19 mouse cellular contexts compared by ENCODE assay signal in the genomic region with DNA sequence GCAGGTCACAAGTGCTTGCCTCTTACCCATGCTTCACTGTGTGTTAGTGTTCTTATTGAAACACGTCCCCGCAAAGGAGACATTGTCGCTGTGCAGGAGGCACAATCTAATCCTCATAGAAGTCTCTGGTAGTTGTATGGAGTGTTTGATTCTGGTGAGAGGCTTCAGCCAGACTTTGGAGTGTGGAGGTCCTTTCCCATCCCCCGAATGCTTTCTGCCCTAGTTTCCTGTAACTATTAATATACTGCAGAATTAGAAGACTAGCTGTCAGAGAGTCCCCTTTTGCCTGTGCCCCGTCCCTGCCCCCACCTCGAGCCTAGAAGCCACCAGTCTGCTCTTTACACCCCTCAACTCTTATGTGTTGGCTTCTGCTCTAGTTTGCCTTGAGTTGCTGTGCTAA. TPM values are rescaled to one million over a fixed set of nuclear protein-coding genes. Genes with fewer than 3 reads are reported as not detected.
"Had no signal": no experiment of that assay in that cellular context is flagged by ENCODE, and none has a peak within 500 bp of the region (broad histone marks: within the 10 kb centered on the region; RNA-seq: fewer than 3 reads in every experiment).

No protein-coding gene starts in this region.

- H3K27ac ChIP-seq: lung, embryonic 15.5 days; macrophage; midbrain, embryonic 13.5 days; midbrain, embryonic 15.5 days; neural tube, embryonic 12.5 days; stomach, embryonic 15.5 days; stomach, postnatal 0 days had no signal

- DNase-seq: lung, adult 2 months; lung, postnatal 14 days; lung, postnatal 36 days; right cerebral cortex, postnatal 14 days; thymus, adult 2 months; thymus, postnatal 25 days; thymus, postnatal 4 days had no signal

- H3K27me3 ChIP-seq: lung, embryonic 15.5 days; megakaryocyte, embryonic 14.5 days; midbrain, embryonic 13.5 days; midbrain, embryonic 15.5 days; neural tube, embryonic 12.5 days; stomach, embryonic 15.5 days had no signal

- H3K4me3 ChIP-seq: lung, embryonic 15.5 days; megakaryocyte, embryonic 14.5 days; midbrain, embryonic 13.5 days; midbrain, embryonic 15.5 days; neural tube, embryonic 12.5 days; stomach, embryonic 15.5 days had no signal

- H3K36me3 ChIP-seq: lung, embryonic 15.5 days; midbrain, embryonic 15.5 days; stomach, embryonic 15.5 days had no signal

- H3K9me3 ChIP-seq: lung, embryonic 15.5 days; midbrain, embryonic 13.5 days; midbrain, embryonic 15.5 days; neural tube, embryonic 12.5 days; stomach, embryonic 15.5 days had no signal

- ATAC-seq: lung, postnatal 0 days; midbrain, embryonic 13.5 days; midbrain, embryonic 15.5 days had no signal

- H3K4me2 ChIP-seq: lung, embryonic 15.5 days; midbrain, embryonic 11.5 days; midbrain, embryonic 13.5 days; midbrain, embryonic 15.5 days; neural tube, embryonic 12.5 days; stomach, embryonic 15.5 days had no signal

- H3K9ac ChIP-seq: lung, embryonic 15.5 days; midbrain, embryonic 13.5 days; midbrain, embryonic 15.5 days; neural tube, embryonic 12.5 days; stomach, embryonic 15.5 days had no signal

- H3K4me1 ChIP-seq: lung, embryonic 15.5 days; megakaryocyte, embryonic 14.5 days; stomach, embryonic 15.5 days had no signal

RNA-seq across cellular contexts. Expression of a gene that starts 30.4 kb away (rescaled TPM):
- total RNA-seq: megakaryocyte progenitor cell, adult 5-6 weeks; monocyte, adult 5-6 weeks had no signal
